Mouse (Mus musculus) liver, adult 2 months (tissue): ENCODE measurements around the gene Ccdc28b. TPM values are rescaled to one million over a fixed set of nuclear protein-coding genes. Genes with fewer than 3 reads are reported as not detected.
A peak's percentile ranks its signal among the peaks of the same experiment; 100 is the strongest.

ENCODE experiments used
- DNase-seq: peaks from one replicate; pipeline ENCODE4 v3.0.0-alpha.2; 2011; ENCODE audit warnings: low read depth, low spot score; ENCODE audit errors: extremely low read depth
- H3K27ac ChIP-seq: fragments of 200-500 bp; replicated peaks from 2 replicates; pipeline ENCODE4 v1.5.1; 2012; ENCODE audit warnings: low read depth, mild to moderate bottlenecking, control low read depth, inconsistent platforms, low read length; ENCODE audit not compliant: insufficient read depth
- H3K27me3 ChIP-seq: fragments of 200-500 bp; 2 replicates; pipeline ENCODE4 v1.6.1; 2012; ENCODE audit warnings: mild to moderate bottlenecking, moderate library complexity, low read length, inconsistent platforms; ENCODE audit not compliant: control insufficient read depth, insufficient read depth
- H3K36me3 ChIP-seq: fragments of 200-500 bp; 2 replicates; pipeline ENCODE4 v1.6.1; 2012; ENCODE audit warnings: low read length, inconsistent platforms; ENCODE audit not compliant: control insufficient read depth, insufficient read depth
- H3K4me1 ChIP-seq: fragments of 200-500 bp; 2 replicates; pipeline ENCODE4 v1.6.1; 2011; ENCODE audit warnings: low read length; ENCODE audit not compliant: control insufficient read depth, insufficient read depth
- H3K4me3 ChIP-seq: fragments of 200-500 bp; 2 replicates; pipeline ENCODE4 v1.5.1; 2011; ENCODE audit warnings: low read depth, mild to moderate bottlenecking, control low read depth, low read length, moderate library complexity; ENCODE audit not compliant: insufficient read depth
- H3K79me2 ChIP-seq: fragments of 200-500 bp; 2 replicates; pipeline ENCODE4 v1.6.1; 2012; ENCODE audit warnings: inconsistent platforms, mild to moderate bottlenecking, low read length, moderate library complexity; ENCODE audit not compliant: control insufficient read depth, insufficient read depth
- H3K9ac ChIP-seq: fragments of 200-500 bp; 2 replicates; pipeline ENCODE4 v1.6.1; 2012; ENCODE audit warnings: low read depth, mild to moderate bottlenecking, control low read depth, inconsistent platforms, low read length
- CTCF ChIP-seq: fragments of 200-500 bp; IDR thresholded peaks from 2 replicates; pipeline ENCODE4 v1.5.1; 2011; ENCODE audit warnings: low read depth, low read length, control low read depth
- POLR2A ChIP-seq: fragments of 200-500 bp; IDR thresholded peaks from 2 replicates; pipeline ENCODE4 v1.6.1; 2011; ENCODE audit warnings: low read length, control low read depth; ENCODE audit not compliant: insufficient read depth; ENCODE audit errors: extremely low read depth
- WGBS: fragments of 180-500 bp; shearing (Covaris S2); methylation state at CpG from one replicate; pipeline ENCODE4 v1.1.7; 2018; 5-methylcytosine and 5-hydroxymethylcytosine counted together
- polyA plus RNA-seq: library from polyadenylated mRNA; depleted of rRNA; stranded (reverse); fragments of >200 nt; gene quantifications from 2 replicates; pipeline ENCODE4 v1.2.3, GENCODE M21; 2012; rRNA removed
- total RNA-seq: library from RNA; depleted of rRNA; stranded (reverse); fragments of >200 nt; gene quantifications from 2 replicates; pipeline ENCODE4 v1.2.3, GENCODE M21; 2014; rRNA removed

Gene Ccdc28b
- total and polyA plus RNA-seq, 2 experiments = 7.6 to 9.7 TPM

GRCm38 (mm10) chr4:129572236-129573092, 51.3 kb downstream of the Ccdc28b start:
- WGBS = 69% methylated on average over 13 of the region's 13 CpGs
- no peak for DNase-seq
- H3K27ac ChIP-seq = peak overlapping the region; percentile 85
- TF ChIP-seq POLR2A = no peak
- no peak for TF ChIP-seq CTCF
- H3K4me3 ChIP-seq = no peak overlapping the region
- no peaks in the 10 kb centered on the region for H3K27me3 ChIP-seq
- no peaks in the 10 kb centered on the region for H3K36me3 ChIP-seq
- H3K9ac ChIP-seq = 0 out of 2 replicates have a peak overlapping the region, but pooled peaks have one; percentile 30
- H3K79me2 ChIP-seq = no peaks in the 10 kb centered on the region
- H3K4me1 ChIP-seq = 0 out of 2 replicates have a peak, but pooled peaks cover 3% of the 10 kb centered on the region

GRCm38 (mm10) chr4:129571551-129572084, 52.1 kb downstream of the Ccdc28b start:
- Histone ChIP-seq H3K9ac (no peak overlapping the region), H3K4me3 (no peak overlapping the region), H3K4me1 (0 out of 2 replicates have a peak, but pooled peaks cover 3% of the 10 kb centered on the region), H3K27ac (peak overlapping the region; percentile 77), H3K27me3 (no peaks in the 10 kb centered on the region), H3K36me3 (no peaks in the 10 kb centered on the region), H3K79me2 (no peaks in the 10 kb centered on the region)
- WGBS = 79% methylated on average over 8 of the region's 8 CpGs
- no peak for DNase-seq
- no peak for TF ChIP-seq POLR2A
- TF ChIP-seq CTCF = no peak

GRCm38 (mm10) chr4:129570028-129570427, 53.7 kb downstream of the Ccdc28b start:
- no peak for DNase-seq
- 94% methylated on average over 6 of the region's 6 CpGs for WGBS
- Histone ChIP-seq H3K9ac (no peak overlapping the region), H3K27me3 (no peaks in the 10 kb centered on the region), H3K4me3 (no peak overlapping the region), H3K36me3 (no peaks in the 10 kb centered on the region), H3K27ac (no peak overlapping the region), H3K79me2 (no peaks in the 10 kb centered on the region), H3K4me1 (0 out of 2 replicates have a peak, but pooled peaks cover 3% of the 10 kb centered on the region)
- TF ChIP-seq CTCF = no peak
- no peak for TF ChIP-seq POLR2A

Other genes with a start within 250 kb of the Ccdc28b start
- 1.3 and 1.7 TPM in 2 replicates for gene Zbtb8a, start 245.8 kb downstream of the Ccdc28b start, total RNA-seq
- gene Zbtb8a, start 245.8 kb downstream of the Ccdc28b start, polyA plus RNA-seq = 1.6 and 1.7 TPM in 2 replicates
- gene Zbtb8b, start 183.1 kb downstream of the Ccdc28b start, total RNA-seq = 0.07 TPM in 1 of 2 replicates, not detected in the other
- gene Zbtb8b, start 183.1 kb downstream of the Ccdc28b start, polyA plus RNA-seq = 0.04 TPM in 1 of 2 replicates, not detected in the other
- gene Bsdc1, start 162.4 kb downstream of the Ccdc28b start, total RNA-seq = 22.1 and 26.6 TPM in 2 replicates
- gene Bsdc1, start 162.4 kb downstream of the Ccdc28b start, polyA plus RNA-seq = 14.5 and 19.3 TPM in 2 replicates
- gene Tssk3, start 132.9 kb downstream of the Ccdc28b start, total RNA-seq = not detected in 2 replicates
- not detected in 2 replicates for gene Tssk3, start 132.9 kb downstream of the Ccdc28b start, polyA plus RNA-seq
- not detected in 2 replicates for gene Fam229a, start 132.8 kb downstream of the Ccdc28b start, total RNA-seq
- 0.38 TPM in 1 of 2 replicates, not detected in the other for gene Fam229a, start 132.8 kb downstream of the Ccdc28b start, polyA plus RNA-seq
- gene Marcksl1, start 110.4 kb downstream of the Ccdc28b start, total RNA-seq = 5.3 and 9.9 TPM in 2 replicates
- gene Marcksl1, start 110.4 kb downstream of the Ccdc28b start, polyA plus RNA-seq = 7.7 and 11.1 TPM in 2 replicates
- gene Hdac1, start 81.2 kb downstream of the Ccdc28b start, total RNA-seq = 16.8 and 20.5 TPM in 2 replicates
- gene Hdac1, start 81.2 kb downstream of the Ccdc28b start, polyA plus RNA-seq = 15.8 and 18.1 TPM in 2 replicates
- gene Lck, start 50.3 kb downstream of the Ccdc28b start, total RNA-seq = 0.92 and 1.1 TPM in 2 replicates
- 1.7 and 1.9 TPM in 2 replicates for gene Lck, start 50.3 kb downstream of the Ccdc28b start, polyA plus RNA-seq
- 11.8 and 14.4 TPM in 2 replicates for gene Fam167b, start 45.4 kb downstream of the Ccdc28b start, total RNA-seq
- gene Fam167b, start 45.4 kb downstream of the Ccdc28b start, polyA plus RNA-seq = 17.5 and 20.3 TPM in 2 replicates
- gene Eif3i, start 23.3 kb downstream of the Ccdc28b start, total RNA-seq = 170 and 204 TPM in 2 replicates
- 186 and 205 TPM in 2 replicates for gene Eif3i, start 23.3 kb downstream of the Ccdc28b start, polyA plus RNA-seq
- 65.6 and 67.5 TPM in 2 replicates for gene Tmem234, start 23.3 kb downstream of the Ccdc28b start, total RNA-seq
- 75.8 and 93.6 TPM in 2 replicates for gene Tmem234, start 23.3 kb downstream of the Ccdc28b start, polyA plus RNA-seq
- 0.54 and 1.6 TPM in 2 replicates for gene Dcdc2b, start 9.7 kb downstream of the Ccdc28b start, total RNA-seq
- gene Dcdc2b, start 9.7 kb downstream of the Ccdc28b start, polyA plus RNA-seq = 1.3 and 1.4 TPM in 2 replicates
- gene Iqcc, start 4.8 kb downstream of the Ccdc28b start, total RNA-seq = 10.3 and 11.3 TPM in 2 replicates
- gene Iqcc, start 4.8 kb downstream of the Ccdc28b start, polyA plus RNA-seq = 21.0 and 23.0 TPM in 2 replicates
- gene Txlna, start 17.1 kb upstream of the Ccdc28b start, total RNA-seq = 8.2 and 10.2 TPM in 2 replicates
- 11.9 and 15.1 TPM in 2 replicates for gene Txlna, start 17.1 kb upstream of the Ccdc28b start, polyA plus RNA-seq
- 15.1 and 15.6 TPM in 2 replicates for gene Kpna6, start 48.8 kb upstream of the Ccdc28b start, total RNA-seq
- 17.4 and 19.4 TPM in 2 replicates for gene Kpna6, start 48.8 kb upstream of the Ccdc28b start, polyA plus RNA-seq
- gene Tmem39b, start 72.9 kb upstream of the Ccdc28b start, total RNA-seq = 1.5 and 1.8 TPM in 2 replicates
- 12.5 and 15.6 TPM in 2 replicates for gene Tmem39b, start 72.9 kb upstream of the Ccdc28b start, polyA plus RNA-seq
- 12.2 and 12.3 TPM in 2 replicates for gene Khdrbs1, start 118.4 kb upstream of the Ccdc28b start, total RNA-seq
- gene Khdrbs1, start 118.4 kb upstream of the Ccdc28b start, polyA plus RNA-seq = 6.9 and 7.9 TPM in 2 replicates
- 58.4 and 63.4 TPM in 2 replicates for gene Ptp4a2, start 187.3 kb upstream of the Ccdc28b start, total RNA-seq
- gene Ptp4a2, start 187.3 kb upstream of the Ccdc28b start, polyA plus RNA-seq = 41.1 and 49.5 TPM in 2 replicates